Mouse (Mus musculus) frontal cortex, adult (tissue): ENCODE data around the gene Shd.

Experiments used
- ATAC-seq: cut with Nextera tagmentation; 2 replicates; pipeline ENCODE4 v1.9.2; 2017; ENCODE audit warnings: mild to moderate bottlenecking, moderate library complexity, mixed read lengths; ENCODE audit not compliant: low TSS enrichment

Shd gene

GRCm38 (mm10) chr17:56007444-56008355 lies 37.4 kb downstream of the Shd start:
- no peak for ATAC-seq

- peak; percentile 87 for ATAC-seq
Measured at GRCm38 (mm10) chr17:56008356-56009087, 38.3 kb downstream of the Shd start.

GRCm38 (mm10) chr17:56009088-56009961 lies 39.1 kb downstream of the Shd start:
- peak; percentile 89 for ATAC-seq

GRCm38 (mm10) chr17:56009962-56010240 lies 39.6 kb downstream of the Shd start:
- no peak for ATAC-seq

GRCm38 (mm10) chr17:56010255-56010654 lies 40.0 kb downstream of the Shd start:
- no peak for ATAC-seq

GRCm38 (mm10) chr17:56010681-56011080 lies 40.4 kb downstream of the Shd start:
- ATAC-seq = no peak

- no peak for ATAC-seq
Measured at GRCm38 (mm10) chr17:56011441-56011840, 41.2 kb downstream of the Shd start.

- no peak for ATAC-seq
Measured at GRCm38 (mm10) chr17:56015293-56015692, 45.0 kb downstream of the Shd start.

- ATAC-seq = no peak
Measured at GRCm38 (mm10) chr17:56016382-56016781, 46.1 kb downstream of the Shd start.

- no peak for ATAC-seq
Measured at GRCm38 (mm10) chr17:56016793-56017785, 46.8 kb downstream of the Shd start.

GRCm38 (mm10) chr17:56017848-56018247 lies 47.6 kb downstream of the Shd start:
- ATAC-seq = no peak

GRCm38 (mm10) chr17:56018347-56019131 lies 48.3 kb downstream of the Shd start:
- ATAC-seq = peak; percentile 46

- no peak for ATAC-seq
Measured at GRCm38 (mm10) chr17:56020400-56021084, 50.3 kb downstream of the Shd start.

GRCm38 (mm10) chr17:56021161-56021910 lies 51.1 kb downstream of the Shd start:
- ATAC-seq = peak; percentile 56

- no peak for ATAC-seq
Measured at GRCm38 (mm10) chr17:56022131-56022988, 52.1 kb downstream of the Shd start.

- ATAC-seq = no peak
Measured at GRCm38 (mm10) chr17:56022989-56023290, 52.7 kb downstream of the Shd start.

- no peak for ATAC-seq
Measured at GRCm38 (mm10) chr17:56023386-56023785, 53.1 kb downstream of the Shd start.

GRCm38 (mm10) chr17:56024476-56024875 lies 54.2 kb downstream of the Shd start:
- no peak for ATAC-seq
